Mouse (Mus musculus) liver, adult 2 months (tissue): ENCODE data around the gene Gm14406.
"Not testable (repeated sequence)": the region's sequence is repeated elsewhere in the genome, so short reads cannot be mapped to it uniquely, and the experiment has no call there.

Source experiments
- CTCF ChIP-seq: fragments of 200-500 bp; IDR thresholded peaks from 2 replicates; pipeline ENCODE4 v1.5.1; 2011; ENCODE audit warnings: low read depth, low read length, control low read depth
- POLR2A ChIP-seq: fragments of 200-500 bp; IDR thresholded peaks from 2 replicates; pipeline ENCODE4 v1.6.1; 2011; ENCODE audit warnings: low read length, control low read depth; ENCODE audit not compliant: insufficient read depth; ENCODE audit errors: extremely low read depth

- TF ChIP-seq CTCF, POLR2A: not testable (repeated sequence)
Observed at GRCm38 (mm10) chr2:177555261-177555660, 22.7 kb downstream of the Gm14406 start.
